Mouse (Mus musculus) adrenal gland, postnatal 4 days (tissue): Measurements from ENCODE around the gene Taf3. TPM values are rescaled to one million over a fixed set of nuclear protein-coding genes. Genes with fewer than 3 reads are reported as not detected.

Experiments used
- DNase-seq, 2 experiments: peaks; one replicate each; pipeline ENCODE4 v3.0.0; 2021 to 2022; ENCODE audit warnings: low spot score in 2 of 2, mixed read lengths in 2 of 2
- total RNA-seq, 2 experiments: library from RNA; stranded (reverse); gene quantifications; 2 replicates each; pipeline ENCODE4 v1.2.3; 2021

Taf3 gene
- total RNA-seq, 2 experiments from 2014 or later, result 11.2 to 11.9 TPM

GRCm38 (mm10) chr2:9877966-9878563 lies 170.3 kb downstream of the Taf3 start:
- DNase-seq, result no peak

GRCm38 (mm10) chr2:9877326-9877690 lies 171.1 kb downstream of the Taf3 start:
- no peak for DNase-seq

- DNase-seq, result no peak
Observed at GRCm38 (mm10) chr2:9876621-9877325, 171.6 kb downstream of the Taf3 start.

- DNase-seq, result no peak
Observed at GRCm38 (mm10) chr2:9875676-9876357, 172.6 kb downstream of the Taf3 start.

- DNase-seq, result no peak
Observed at GRCm38 (mm10) chr2:9875220-9875619, 173.2 kb downstream of the Taf3 start.

- DNase-seq, result no peak
Observed at GRCm38 (mm10) chr2:9874467-9875219, 173.8 kb downstream of the Taf3 start.

- DNase-seq, result no peak
Observed at GRCm38 (mm10) chr2:9873757-9874156, 174.6 kb downstream of the Taf3 start.

- DNase-seq, result no peak
Observed at GRCm38 (mm10) chr2:9872682-9873081, 175.7 kb downstream of the Taf3 start.

GRCm38 (mm10) chr2:9871798-9872197 lies 176.6 kb downstream of the Taf3 start:
- DNase-seq, result no peak

- no peak for DNase-seq
Observed at GRCm38 (mm10) chr2:9871141-9871716, 177.2 kb downstream of the Taf3 start.

- DNase-seq, result no peak
Observed at GRCm38 (mm10) chr2:9867092-9867825, 181.1 kb downstream of the Taf3 start.

Other genes starting within 250 kb of the Taf3 start
- 1 to 10 TPM; 4.4 to 6.5 TPM for gene 4930412O13Rik, start 167.3 kb downstream of the Taf3 start, total RNA-seq
- gene 9230102O04Rik, start 159.1 kb downstream of the Taf3 start, total RNA-seq, result 1 to 10 TPM in 1 of 2 experiments, under 1 TPM in 1; 0.87 to 2.3 TPM
- gene Gata3, start 158.6 kb downstream of the Taf3 start, total RNA-seq, result 10 to 100 TPM; 28.0 to 37.3 TPM
- gene Atp5c1, start 31.9 kb upstream of the Taf3 start, total RNA-seq, result 100 to 1,000 TPM; 368 to 376 TPM
- 10 to 100 TPM; 21.2 to 25.5 TPM for gene Kin, start 32.0 kb upstream of the Taf3 start, total RNA-seq
- gene Itih2, start 82.8 kb upstream of the Taf3 start, total RNA-seq, result 100 to 1,000 TPM in 1 of 2 experiments, 10 to 100 TPM in 1; 12.4 to 193 TPM
- gene Itih5, start 105.0 kb upstream of the Taf3 start, total RNA-seq, result 10 to 100 TPM; 25.3 to 28.2 TPM